Mouse (Mus musculus) embryonic facial prominence, embryonic 12.5 days (tissue): ENCODE measurements at regions not wholly inside any gene's neighbourhood (a gene's known extent, or its start where the extent isn't known, plus 50 kb on each side); places are given as distances from the start of the nearest gene placed in this dataset.

ENCODE experiments used
- ATAC-seq: fragments of 200-750 bp; cut with Nextera tagmentation; 2 replicates; pipeline ENCODE4 v1.8.0; 2017; ENCODE audit not compliant: insufficient number of reproducible peaks, insufficient read depth, low FRiP score, low TSS enrichment
- H3K27ac ChIP-seq: fragments of 300-500 bp; sonication (generic); 2 replicates; pipeline ENCODE4 v1.5.1; 2016; ENCODE audit warnings: mild to moderate bottlenecking
- H3K27me3 ChIP-seq: fragments of 300-500 bp; sonication (generic); 2 replicates; pipeline ENCODE4 v1.6.1; 2016; ENCODE audit warnings: mild to moderate bottlenecking, moderate library complexity
- H3K36me3 ChIP-seq: fragments of 300-500 bp; sonication (generic); 2 replicates; pipeline ENCODE4 v1.6.1; 2016; ENCODE audit warnings: mild to moderate bottlenecking
- H3K4me1 ChIP-seq: fragments of 300-500 bp; sonication (generic); 2 replicates; pipeline ENCODE4 v1.6.1; 2016
- H3K4me2 ChIP-seq: fragments of 300-500 bp; sonication (generic); replicated peaks from 2 replicates; pipeline ENCODE4 v1.6.1; 2016; ENCODE audit warnings: mild to moderate bottlenecking, moderate library complexity
- H3K4me3 ChIP-seq: fragments of 300-500 bp; sonication (generic); 2 replicates; pipeline ENCODE4 v1.5.1; 2016; ENCODE audit warnings: mild to moderate bottlenecking
- H3K9ac ChIP-seq: fragments of 300-500 bp; sonication (generic); 2 replicates; pipeline ENCODE4 v1.6.1; 2016; ENCODE audit warnings: mild to moderate bottlenecking, moderate library complexity
- H3K9me3 ChIP-seq: fragments of 300-500 bp; sonication (generic); 2 replicates; pipeline ENCODE4 v1.6.1; 2016; ENCODE audit warnings: mild to moderate bottlenecking, moderate library complexity
- WGBS: fragments of 180-500 bp; shearing (Covaris S2); methylation state at CpG from one replicate; pipeline ENCODE4 v1.1.7; 2016; 5-methylcytosine and 5-hydroxymethylcytosine counted together

DNA sequence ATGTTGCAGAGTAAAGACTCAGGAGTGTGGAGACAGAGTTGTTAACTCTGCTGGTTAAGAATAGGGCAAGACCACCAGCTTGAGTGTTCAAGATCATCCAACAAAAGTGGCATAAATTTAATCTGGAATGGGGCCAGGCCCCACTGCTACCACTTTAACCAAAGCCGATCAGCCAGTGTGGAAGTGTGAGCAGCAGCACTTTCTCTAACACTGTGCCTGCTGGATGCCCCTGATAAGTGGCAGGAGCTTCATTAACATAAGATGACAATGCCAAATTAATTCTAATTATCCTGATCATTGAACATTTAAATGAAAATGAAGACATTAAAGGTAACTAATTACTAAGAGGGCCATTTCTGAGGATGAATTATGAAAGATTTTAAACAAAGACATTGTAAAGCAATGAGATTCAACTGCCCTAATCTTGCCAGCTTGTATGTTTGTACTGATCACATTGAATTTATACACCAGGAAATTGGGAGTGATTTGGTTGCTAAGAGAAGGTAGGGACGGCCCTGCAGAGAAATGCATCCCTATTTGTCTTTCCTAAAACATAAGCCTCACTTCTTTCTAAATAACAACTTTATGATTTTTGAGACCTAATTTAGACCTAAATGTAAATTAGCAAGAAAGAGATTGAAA is 969.6 kb downstream of the Efnb2 start:
- no peak overlapping the region for H3K4me2 ChIP-seq
- no peak overlapping the region for H3K27ac ChIP-seq
- H3K9me3 ChIP-seq = no peaks in the 10 kb centered on the region
- no peak for ATAC-seq
- no peak overlapping the region for H3K9ac ChIP-seq
- H3K36me3 ChIP-seq = no peaks in the 10 kb centered on the region
- 89% methylated on average over 2 of the region's 2 CpGs for WGBS
- no peaks in the 10 kb centered on the region for H3K4me1 ChIP-seq
- H3K27me3 ChIP-seq = no peaks in the 10 kb centered on the region
- no peak overlapping the region for H3K4me3 ChIP-seq

DNA sequence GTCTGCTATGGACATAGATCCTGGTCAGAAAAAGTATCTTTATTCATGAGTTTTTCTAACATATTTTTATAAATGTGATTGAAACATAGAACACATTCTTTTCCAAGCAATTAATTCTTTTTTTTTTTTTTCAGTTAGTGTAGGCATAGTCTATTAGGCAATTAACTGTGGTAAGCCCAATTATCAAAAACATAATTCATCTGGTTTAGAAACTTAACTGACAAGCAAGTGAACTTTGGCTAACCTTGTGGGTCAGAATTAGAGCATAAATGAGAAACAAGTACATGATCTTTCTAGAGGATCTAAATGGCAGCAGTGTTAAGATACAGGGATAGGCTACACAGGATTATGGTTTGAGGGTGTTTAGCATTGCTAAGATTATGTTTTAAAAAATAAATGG is 1007.2 kb downstream of the Efnb2 start:
- H3K4me2 ChIP-seq = no peak overlapping the region
- H3K27ac ChIP-seq = no peak overlapping the region
- H3K36me3 ChIP-seq = no peaks in the 10 kb centered on the region
- no peak for ATAC-seq
- H3K4me3 ChIP-seq = no peak overlapping the region
- no peaks in the 10 kb centered on the region for H3K4me1 ChIP-seq
- no peaks in the 10 kb centered on the region for H3K9me3 ChIP-seq
- no peak overlapping the region for H3K9ac ChIP-seq
- H3K27me3 ChIP-seq = no peaks in the 10 kb centered on the region
